Mouse (Mus musculus) heart, adult 2 months (tissue): ENCODE measurements around the gene Dnajb7. TPM values are rescaled to one million over a fixed set of nuclear protein-coding genes. Genes with fewer than 3 reads are reported as not detected.

ENCODE experiments used
- DNase-seq, 2 experiments: peaks; one replicate each; pipeline ENCODE4 v3.0.0; 2021
- H3K27ac ChIP-seq: fragments of 200-600 bp; 2 replicates; pipeline ENCODE4 v1.8.1; 2022
- H3K27me3 ChIP-seq: fragments of 200-500 bp; 2 replicates; pipeline ENCODE4 v1.6.1; 2012; ENCODE audit warnings: mild to moderate bottlenecking, low read length, inconsistent platforms, mixed read lengths; ENCODE audit not compliant: control insufficient read depth, insufficient read depth
- H3K36me3 ChIP-seq: fragments of 200-500 bp; 2 replicates; pipeline ENCODE4 v1.6.1; 2012; ENCODE audit warnings: low read length, inconsistent platforms; ENCODE audit not compliant: control insufficient read depth, insufficient read depth
- H3K4me1 ChIP-seq: fragments of 200-500 bp; 2 replicates; pipeline ENCODE4 v1.6.1; 2011; ENCODE audit warnings: low read length; ENCODE audit not compliant: control insufficient read depth, insufficient read depth
- H3K4me3 ChIP-seq: fragments of 200-600 bp; 2 replicates; pipeline ENCODE4 v1.8.1; 2022
- H3K79me2 ChIP-seq: fragments of 200-500 bp; replicated peaks from 2 replicates; pipeline ENCODE4 v1.6.1; 2012; ENCODE audit warnings: mild to moderate bottlenecking, inconsistent platforms, low read length, moderate library complexity, mixed read lengths; ENCODE audit not compliant: control insufficient read depth, insufficient read depth
- H3K9ac ChIP-seq: fragments of 200-500 bp; 2 replicates; pipeline ENCODE4 v1.6.1; 2012; ENCODE audit warnings: low read depth, mild to moderate bottlenecking, control low read depth, inconsistent platforms, low read length, mixed read lengths
- CTCF ChIP-seq: fragments of 200-600 bp; IDR thresholded peaks from 2 replicates; pipeline ENCODE4 v1.8.1; 2022; ENCODE audit warnings: antibody characterized with exemption, mild to moderate bottlenecking, moderate library complexity
- EP300 ChIP-seq: fragments of 200-500 bp; IDR thresholded peaks from 2 replicates; pipeline ENCODE4 v1.6.1; 2011; ENCODE audit warnings: low read depth, low read length, control low read depth; ENCODE audit not compliant: insufficient read depth
- POLR2A ChIP-seq: fragments of 200-500 bp; IDR thresholded peaks from 2 replicates; pipeline ENCODE4 v1.6.1; 2011; ENCODE audit warnings: mild to moderate bottlenecking, low read depth, low read length, control low read depth; ENCODE audit not compliant: insufficient read depth
- WGBS: fragments of 180-500 bp; shearing (Covaris S2); methylation state at CpG from one replicate; pipeline ENCODE4 v1.1.7; 2018; 5-methylcytosine and 5-hydroxymethylcytosine counted together
- intact Hi-C: fragments of 180-260 bp; cut with DNase I; formaldehyde crosslinking; loops from one replicate; pipeline ENCODE4 v1.15.1; 2025
- polyA plus RNA-seq: library from polyadenylated mRNA; depleted of rRNA; stranded (reverse); fragments of >200 nt; gene quantifications from 2 replicates; pipeline ENCODE4 v1.2.3, GENCODE M21; 2012
- total RNA-seq, 2 experiments: library from RNA; stranded (reverse); gene quantifications; 2 replicates each; pipeline ENCODE4 v1.2.3; 2021

Gene Dnajb7
- total and polyA plus RNA-seq, 3 experiments, result not detected

DNA sequence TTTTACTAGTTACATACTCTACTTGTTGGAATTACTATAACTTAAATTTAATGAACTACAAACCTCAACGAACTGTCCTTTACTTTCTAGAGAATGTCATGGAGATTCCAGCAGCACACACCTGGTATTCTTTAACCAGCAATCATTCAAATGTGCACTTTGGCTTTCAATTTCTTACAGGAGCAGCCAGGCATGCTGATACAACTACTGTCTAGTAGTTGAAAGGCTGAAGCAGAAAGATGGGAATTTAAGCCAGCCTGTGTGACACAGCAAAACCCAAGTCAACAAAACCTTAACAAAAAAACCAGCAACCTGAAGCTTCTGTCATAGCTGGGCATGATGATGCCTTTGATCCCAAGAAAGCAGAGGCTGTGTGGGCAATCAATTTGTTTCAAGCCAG lies 45.6 kb downstream of the Dnajb7 start:
- H3K27me3 ChIP-seq, result no peaks in the 10 kb centered on the region
- WGBS, result 88% methylated on average over 1 of the region's 1 CpGs
- H3K79me2 ChIP-seq, result 0 out of 2 replicates have a peak, but pooled peaks cover 2% of the 10 kb centered on the region
- DNase-seq, result no peak
- TF ChIP-seq POLR2A (no peak), EP300 (no peak), CTCF (no peak)
- H3K27ac ChIP-seq, result no peak overlapping the region
- intact Hi-C loops, result no loop called here
- peaks cover 14% of the 10 kb centered on the region for H3K36me3 ChIP-seq
- H3K4me3 ChIP-seq, result no peak overlapping the region
- peaks cover 8% of the 10 kb centered on the region for H3K4me1 ChIP-seq
- no peak overlapping the region for H3K9ac ChIP-seq

DNA sequence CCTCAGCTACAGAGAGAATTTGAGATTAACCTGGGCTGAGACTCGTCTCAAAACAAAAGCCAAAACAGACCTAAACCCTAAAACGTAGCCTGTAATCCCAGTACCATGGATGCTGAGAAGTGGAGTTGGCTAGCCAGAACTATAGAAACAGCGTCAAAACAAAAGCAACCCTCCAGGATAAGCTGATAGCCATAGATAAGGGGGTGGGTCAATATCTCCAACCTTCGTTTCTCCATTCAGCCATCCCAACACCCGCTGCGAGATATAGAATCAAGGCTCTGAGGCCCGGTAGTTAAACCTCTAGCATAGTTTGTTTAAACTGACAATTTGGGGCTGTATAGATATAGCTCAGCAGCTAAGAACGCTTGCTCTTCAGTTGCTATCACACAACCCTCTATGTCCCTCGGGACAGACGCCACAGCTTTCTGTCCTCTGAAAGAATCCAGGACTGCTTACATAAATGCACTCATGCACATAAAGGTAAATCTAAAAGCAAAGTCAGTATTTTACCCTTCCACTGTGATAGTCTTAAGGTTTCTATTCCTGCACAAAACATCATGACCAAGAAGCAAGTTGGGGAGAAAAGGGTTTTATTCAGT lies 46.6 kb downstream of the Dnajb7 start:
- Histone ChIP-seq H3K9ac (no peak overlapping the region; the same call in 1 of the 2 replicates), H3K79me2 (0 out of 2 replicates have a peak, but pooled peaks cover 2% of the 10 kb centered on the region), H3K27me3 (no peaks in the 10 kb centered on the region), H3K27ac (peak overlapping the region; percentile 18; the same call in 1 of the 2 replicates), H3K4me3 (no peak overlapping the region), H3K4me1 (peaks cover 8% of the 10 kb centered on the region), H3K36me3 (peaks cover 14% of the 10 kb centered on the region)
- no peak for DNase-seq
- TF ChIP-seq POLR2A, result no peak
- intact Hi-C loops, result loop anchor here (2.0 kb wide), 1 partner anchor 39 kb away; the partner anchor contains the start of genes St13 and Xpnpep3
- 26% methylated on average over 10 of the region's 10 CpGs for WGBS

DNA sequence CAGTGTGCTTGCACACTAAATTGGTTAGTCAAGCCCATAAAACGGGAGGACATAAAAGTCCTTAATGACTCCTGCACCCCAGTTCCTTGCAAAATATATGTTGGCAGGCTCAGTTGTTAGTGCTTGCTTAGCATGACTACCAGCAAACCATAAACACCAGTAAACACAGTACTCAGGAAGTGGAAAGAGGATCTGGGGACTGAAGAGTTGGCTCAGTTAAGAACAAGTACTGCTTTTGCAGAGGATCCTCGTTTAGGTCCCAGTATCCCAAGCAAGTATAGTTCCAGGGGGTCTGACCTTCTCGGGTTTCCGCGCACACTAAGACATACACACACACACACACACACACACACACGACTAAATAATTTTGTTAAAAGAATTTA lies 47.1 kb downstream of the Dnajb7 start:
- Histone ChIP-seq H3K9ac (peak overlapping the region; percentile 55), H3K79me2 (0 out of 2 replicates have a peak, but pooled peaks cover 2% of the 10 kb centered on the region), H3K36me3 (peaks cover 14% of the 10 kb centered on the region), H3K27ac (peak overlapping the region; percentile 75), H3K4me3 (peak overlapping the region; percentile 63), H3K4me1 (peaks cover 8% of the 10 kb centered on the region), H3K27me3 (no peaks in the 10 kb centered on the region)
- intact Hi-C loops, result loop anchor here (2.0 kb wide), 1 partner anchor 40 kb away; the partner anchor contains the start of genes St13 and Xpnpep3
- DNase-seq, result no peak
- WGBS, result 37% methylated on average over 6 of the region's 6 CpGs
- TF ChIP-seq EP300 (no peak), POLR2A (no peak), CTCF (no peak)

DNA sequence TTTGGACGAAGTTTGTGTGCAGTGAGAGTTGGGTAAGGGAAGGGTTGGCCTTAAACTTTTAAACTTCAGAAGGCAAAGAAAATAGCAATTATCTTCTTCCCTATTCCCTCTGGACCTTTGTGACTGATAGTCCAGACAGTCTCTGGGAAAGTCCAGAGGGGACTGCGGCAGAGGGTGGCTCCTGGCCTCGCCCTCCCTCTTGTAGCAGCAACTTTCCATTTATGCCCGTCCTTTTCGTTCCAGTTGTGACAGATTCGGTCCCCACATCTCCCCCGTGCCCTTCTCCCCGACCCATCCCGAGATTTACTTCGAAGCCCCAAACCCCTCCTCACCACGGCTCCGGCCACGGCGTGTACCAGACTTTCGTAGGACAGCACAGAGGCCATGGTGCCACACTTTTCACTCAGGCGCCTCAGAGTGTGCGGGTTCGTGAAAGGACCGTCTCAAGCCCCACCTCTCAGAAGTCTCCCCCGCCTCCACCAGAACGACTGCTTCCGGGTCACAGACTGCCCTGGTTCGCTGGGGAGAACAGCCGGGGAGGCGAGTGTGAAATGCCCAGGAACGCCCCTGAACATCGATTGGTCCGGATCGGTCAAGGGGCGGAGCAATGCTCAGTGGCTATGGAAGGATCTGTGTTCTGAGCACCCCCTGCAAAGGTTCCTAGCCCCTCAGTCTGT lies 47.6 kb downstream of the Dnajb7 start, which contains the start of gene Slc25a17:
Gene Slc25a17, minus strand, starts transcription at position 468 of the 677 bp plus-strand sequence.
- Histone ChIP-seq H3K9ac (peak within 1 kb of the TSS; percentile 88), H3K79me2 (0 out of 2 replicates have a peak, but pooled peaks cover 2% of the 10 kb centered on the region), H3K4me3 (peak within 1 kb of the TSS; percentile 63), H3K36me3 (peaks cover 9% of the 10 kb centered on the region), H3K4me1 (peaks cover 8% of the 10 kb centered on the region), H3K27me3 (no peaks in the 10 kb centered on the region), H3K27ac (peak within 1 kb of the TSS; percentile 75)
- intact Hi-C loops, result loop anchor here (2.0 kb wide), 1 partner anchor 40 kb away; the partner anchor contains the start of genes St13 and Xpnpep3
- WGBS, result under 1% methylated on average over 30 of the region's 30 CpGs
- TF ChIP-seq POLR2A, result peak; percentile 80
- 0 out of 2 replicates have a peak, but pooled peaks have one; percentile 62 for TF ChIP-seq EP300
- no peak for TF ChIP-seq CTCF
- peak; percentile 94 to 95 for DNase-seq

DNA sequence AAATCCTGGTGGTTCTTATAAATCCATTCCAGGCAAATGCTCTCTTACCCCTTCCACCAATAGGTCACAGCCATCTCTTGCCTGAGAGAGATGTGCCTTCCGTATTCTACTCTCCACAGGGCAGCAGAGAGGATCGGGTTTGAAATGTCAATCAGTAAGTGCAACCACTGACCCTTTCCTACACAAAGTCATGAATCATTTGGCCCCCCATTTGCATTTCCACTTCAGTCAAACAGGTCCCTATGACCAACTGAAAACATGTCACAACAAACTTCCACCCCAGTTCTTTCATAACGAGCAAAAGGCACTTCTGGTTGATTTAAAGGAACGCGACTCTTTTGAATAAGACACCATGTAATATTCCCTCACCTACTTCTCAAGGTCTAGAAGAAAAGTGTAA lies 48.7 kb downstream of the Dnajb7 start:
- Histone ChIP-seq H3K27ac (no peak overlapping the region), H3K4me3 (no peak overlapping the region; the same call in 1 of the 2 replicates), H3K79me2 (0 out of 2 replicates have a peak, but pooled peaks cover 2% of the 10 kb centered on the region), H3K4me1 (peaks cover 8% of the 10 kb centered on the region), H3K27me3 (no peaks in the 10 kb centered on the region), H3K36me3 (peaks cover 9% of the 10 kb centered on the region), H3K9ac (no peak overlapping the region)
- WGBS, result 86% methylated on average over 5 of the region's 5 CpGs
- intact Hi-C loops, result no loop called here
- DNase-seq, result no peak
- no peak for TF ChIP-seq EP300
- no peak for TF ChIP-seq POLR2A
- TF ChIP-seq CTCF, result no peak

DNA sequence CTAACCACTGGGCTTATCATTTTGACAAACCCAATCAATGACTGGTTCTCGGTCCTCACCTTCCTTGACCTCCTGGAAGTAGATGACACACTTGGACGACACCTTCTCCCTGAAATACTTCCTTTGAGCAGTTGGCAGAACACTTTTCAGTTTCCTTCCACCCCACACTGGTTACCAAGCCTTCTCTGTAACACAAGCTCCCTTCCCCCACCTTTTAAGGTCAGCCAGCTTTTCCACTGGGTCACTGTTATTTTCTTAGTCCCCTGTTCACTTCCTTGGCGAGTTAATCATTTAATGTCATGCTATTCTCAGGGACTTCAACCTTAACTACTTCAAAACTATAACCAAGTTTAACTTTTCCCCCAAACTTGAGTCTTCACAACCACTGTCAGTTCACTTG lies 49.2 kb downstream of the Dnajb7 start:
- intact Hi-C loops, result no loop called here
- Histone ChIP-seq H3K9ac (no peak overlapping the region), H3K27me3 (no peaks in the 10 kb centered on the region), H3K4me1 (peaks cover 8% of the 10 kb centered on the region), H3K4me3 (no peak overlapping the region), H3K36me3 (peaks cover 9% of the 10 kb centered on the region), H3K27ac (no peak overlapping the region), H3K79me2 (0 out of 2 replicates have a peak, but pooled peaks cover 2% of the 10 kb centered on the region)
- WGBS, result 53% methylated on average over 3 of the region's 3 CpGs
- no peak for DNase-seq
- TF ChIP-seq CTCF (no peak), EP300 (no peak), POLR2A (no peak)
